Mouse (Mus musculus): Measurements from ENCODE around the gene Slc16a10. TPM values are rescaled to one million over a fixed set of nuclear protein-coding genes. Genes with fewer than 3 reads are reported as not detected.

The Slc16a10 gene
- polyA plus RNA-seq, 2 experiments: 5.6 to 9.6 TPM

GRCm38 (mm10) chr10:40070684-40071083 is 71.4 kb downstream of the Slc16a10 start:
- DNase-seq (ENCODE audit: low spot score) (no peak), ATAC-seq (ENCODE audit: low FRiP score, low read depth) (0 out of 2 replicates have a peak, but pooled peaks have one; percentile 56)
- WGBS: 76% methylated on average over 9 of the region's 9 CpGs
- peaks cover 18% of the 10 kb centered on the region for H3K4me1 ChIP-seq (ENCODE audit: control insufficient read depth, insufficient read depth, low read length)
- H3K27me3 ChIP-seq (ENCODE audit: control insufficient read depth, insufficient read depth, low read length): no peaks in the 10 kb centered on the region
- no peak overlapping the region for H3K9ac ChIP-seq (ENCODE audit: low read depth, low read length, severe bottlenecking)
- H3K4me3 ChIP-seq (replicated peaks; ENCODE audit: low read length): no peak overlapping the region
- no peaks in the 10 kb centered on the region for H3K36me3 ChIP-seq (ENCODE audit: control insufficient read depth, insufficient read depth, low read length)
- TF ChIP-seq POLR2A (IDR thresholded peaks at IDR 0.05; ENCODE audit: borderline replicate concordance, extremely low read depth, insufficient read depth, insufficient read length): no peak
- H3K27ac ChIP-seq (replicated peaks; ENCODE audit: low read depth, low read length): no peak overlapping the region
- no peaks in the 10 kb centered on the region for H3K9me3 ChIP-seq (ENCODE audit: control insufficient read depth, low read length)
- no peak overlapping the region for H3K4me2 ChIP-seq (replicated peaks; ENCODE audit: low read depth, low read length, severe bottlenecking)

GRCm38 (mm10) chr10:40069270-40069669 is 72.8 kb downstream of the Slc16a10 start:
- DNase-seq (ENCODE audit: low spot score) (peak; percentile 64), ATAC-seq (ENCODE audit: low FRiP score, low read depth) (peak; percentile 68)
- H3K4me2 ChIP-seq (replicated peaks; ENCODE audit: low read depth, low read length, severe bottlenecking): no peak overlapping the region
- TF ChIP-seq POLR2A (IDR thresholded peaks at IDR 0.05; ENCODE audit: borderline replicate concordance, extremely low read depth, insufficient read depth, insufficient read length): no peak
- no peaks in the 10 kb centered on the region for H3K9me3 ChIP-seq (ENCODE audit: control insufficient read depth, low read length)
- H3K4me1 ChIP-seq (ENCODE audit: control insufficient read depth, insufficient read depth, low read length): peaks cover 25% of the 10 kb centered on the region
- WGBS: 41% methylated on average over 4 of the region's 4 CpGs
- H3K4me3 ChIP-seq (replicated peaks; ENCODE audit: low read length): no peak overlapping the region
- H3K27me3 ChIP-seq (ENCODE audit: control insufficient read depth, insufficient read depth, low read length): no peaks in the 10 kb centered on the region
- H3K9ac ChIP-seq (ENCODE audit: low read depth, low read length, severe bottlenecking): no peak overlapping the region
- no peak overlapping the region for H3K27ac ChIP-seq (replicated peaks; ENCODE audit: low read depth, low read length)
- no peaks in the 10 kb centered on the region for H3K36me3 ChIP-seq (ENCODE audit: control insufficient read depth, insufficient read depth, low read length)

- Histone ChIP-seq H3K4me2 (replicated peaks; ENCODE audit: low read depth, low read length, severe bottlenecking) (no peak overlapping the region), H3K9ac (ENCODE audit: low read depth, low read length, severe bottlenecking) (no peak overlapping the region), H3K36me3 (ENCODE audit: control insufficient read depth, insufficient read depth, low read length) (no peaks in the 10 kb centered on the region), H3K9me3 (ENCODE audit: control insufficient read depth, low read length) (no peaks in the 10 kb centered on the region), H3K27me3 (ENCODE audit: control insufficient read depth, insufficient read depth, low read length) (no peaks in the 10 kb centered on the region), H3K27ac (replicated peaks; ENCODE audit: low read depth, low read length) (no peak overlapping the region), H3K4me1 (ENCODE audit: control insufficient read depth, insufficient read depth, low read length) (peaks cover 25% of the 10 kb centered on the region), H3K4me3 (replicated peaks; ENCODE audit: low read length) (no peak overlapping the region)
- ATAC-seq (ENCODE audit: low FRiP score, low read depth) (0 out of 2 replicates have a peak, but pooled peaks have one; percentile 46), DNase-seq (ENCODE audit: low spot score) (no peak)
- no peak for TF ChIP-seq POLR2A (IDR thresholded peaks at IDR 0.05; ENCODE audit: borderline replicate concordance, extremely low read depth, insufficient read depth, insufficient read length)
- 70% methylated on average over 10 of the region's 10 CpGs for WGBS
Measured at GRCm38 (mm10) chr10:40068595-40068994, 73.5 kb downstream of the Slc16a10 start.

DNA sequence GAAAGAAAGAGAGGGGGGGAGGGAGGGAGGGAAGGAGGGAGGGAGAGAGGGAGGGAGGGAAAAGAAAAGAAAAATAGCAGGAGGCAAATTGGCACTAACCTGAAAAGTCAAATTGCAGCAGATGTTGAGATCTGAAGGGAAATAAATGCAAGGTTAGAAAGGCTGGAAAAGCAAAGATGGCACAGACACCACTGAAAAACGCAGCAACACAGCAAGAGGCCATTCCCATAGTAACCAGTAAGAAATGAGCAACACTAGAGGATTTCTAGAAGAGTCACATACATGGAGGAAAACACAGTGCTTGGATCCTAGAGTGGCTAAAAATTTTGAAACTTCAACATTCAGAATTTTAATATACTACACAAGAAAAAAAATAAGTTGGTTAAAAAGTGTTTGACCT is 74.5 kb downstream of the Slc16a10 start:
- H3K9ac ChIP-seq (ENCODE audit: low read depth, low read length, severe bottlenecking): no peak overlapping the region
- H3K4me2 ChIP-seq (replicated peaks; ENCODE audit: low read depth, low read length, severe bottlenecking): no peak overlapping the region
- no peak for TF ChIP-seq POLR2A (IDR thresholded peaks at IDR 0.05; ENCODE audit: borderline replicate concordance, extremely low read depth, insufficient read depth, insufficient read length)
- H3K36me3 ChIP-seq (ENCODE audit: control insufficient read depth, insufficient read depth, low read length): no peaks in the 10 kb centered on the region
- WGBS: 48% methylated on average over 1 of the region's 1 CpGs
- no peaks in the 10 kb centered on the region for H3K27me3 ChIP-seq (ENCODE audit: control insufficient read depth, insufficient read depth, low read length)
- H3K27ac ChIP-seq (replicated peaks; ENCODE audit: low read depth, low read length): no peak overlapping the region
- H3K4me1 ChIP-seq (ENCODE audit: control insufficient read depth, insufficient read depth, low read length): peaks cover 25% of the 10 kb centered on the region
- DNase-seq (ENCODE audit: low spot score) (no peak), ATAC-seq (ENCODE audit: low FRiP score, low read depth) (no peak)
- no peak overlapping the region for H3K4me3 ChIP-seq (replicated peaks; ENCODE audit: low read length)
- no peaks in the 10 kb centered on the region for H3K9me3 ChIP-seq (ENCODE audit: control insufficient read depth, low read length)

DNA sequence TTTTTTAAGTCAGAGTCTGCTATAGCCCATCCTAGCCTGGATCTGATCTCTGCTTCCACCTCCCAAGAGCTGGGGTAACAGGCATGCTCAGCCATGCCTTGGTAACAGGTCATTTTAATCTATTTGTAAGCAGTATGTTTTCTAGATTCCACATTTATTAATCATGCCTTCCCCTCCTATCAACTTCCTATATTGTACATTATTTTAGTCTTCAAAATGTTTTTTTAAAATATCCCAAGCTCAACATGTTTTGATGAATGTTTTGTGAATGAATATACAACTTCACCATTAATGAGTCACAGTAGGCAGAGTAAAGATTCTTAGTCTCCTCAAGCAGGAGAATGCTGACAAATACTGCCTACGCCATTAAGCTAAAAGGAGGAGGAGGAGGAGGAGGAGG is 75.0 kb downstream of the Slc16a10 start:
- H3K9me3 ChIP-seq (ENCODE audit: control insufficient read depth, low read length): no peaks in the 10 kb centered on the region
- peaks cover 25% of the 10 kb centered on the region for H3K4me1 ChIP-seq (ENCODE audit: control insufficient read depth, insufficient read depth, low read length)
- H3K4me3 ChIP-seq (replicated peaks; ENCODE audit: low read length): no peak overlapping the region
- DNase-seq (ENCODE audit: low spot score) (no peak), ATAC-seq (ENCODE audit: low FRiP score, low read depth) (no peak)
- no peak overlapping the region for H3K27ac ChIP-seq (replicated peaks; ENCODE audit: low read depth, low read length)
- no peak overlapping the region for H3K9ac ChIP-seq (ENCODE audit: low read depth, low read length, severe bottlenecking)
- H3K27me3 ChIP-seq (ENCODE audit: control insufficient read depth, insufficient read depth, low read length): no peaks in the 10 kb centered on the region
- 60% methylated on average over 1 of the region's 1 CpGs for WGBS
- no peaks in the 10 kb centered on the region for H3K36me3 ChIP-seq (ENCODE audit: control insufficient read depth, insufficient read depth, low read length)
- no peak for TF ChIP-seq POLR2A (IDR thresholded peaks at IDR 0.05; ENCODE audit: borderline replicate concordance, extremely low read depth, insufficient read depth, insufficient read length)
- no peak overlapping the region for H3K4me2 ChIP-seq (replicated peaks; ENCODE audit: low read depth, low read length, severe bottlenecking)

- no peak overlapping the region for H3K9ac ChIP-seq (ENCODE audit: low read depth, low read length, severe bottlenecking)
- no peaks in the 10 kb centered on the region for H3K9me3 ChIP-seq (ENCODE audit: control insufficient read depth, low read length)
- no peaks in the 10 kb centered on the region for H3K27me3 ChIP-seq (ENCODE audit: control insufficient read depth, insufficient read depth, low read length)
- DNase-seq (ENCODE audit: low spot score) (no peak), ATAC-seq (ENCODE audit: low FRiP score, low read depth) (no peak)
- no peak overlapping the region for H3K4me2 ChIP-seq (replicated peaks; ENCODE audit: low read depth, low read length, severe bottlenecking)
- peaks cover 25% of the 10 kb centered on the region for H3K4me1 ChIP-seq (ENCODE audit: control insufficient read depth, insufficient read depth, low read length)
- H3K36me3 ChIP-seq (ENCODE audit: control insufficient read depth, insufficient read depth, low read length): no peaks in the 10 kb centered on the region
- TF ChIP-seq POLR2A (IDR thresholded peaks at IDR 0.05; ENCODE audit: borderline replicate concordance, extremely low read depth, insufficient read depth, insufficient read length): no peak
- H3K4me3 ChIP-seq (replicated peaks; ENCODE audit: low read length): no peak overlapping the region
- H3K27ac ChIP-seq (replicated peaks; ENCODE audit: low read depth, low read length): peak overlapping the region; percentile 2; the same call in 1 of the 2 replicates
- 23% methylated on average over 3 of the region's 3 CpGs for WGBS
Measured at GRCm38 (mm10) chr10:40065357-40065756, 76.7 kb downstream of the Slc16a10 start.

Data from limb, embryonic 14.5 days (tissue).